Comparison of ENCODE assay signal across 7 mouse cellular contexts in genomic region chr2:181693339-181694280, GRCm38 (mm10). TPM values are rescaled to one million over a fixed set of nuclear protein-coding genes. Genes with fewer than 3 reads are reported as not detected.
DNase-seq lines count a peak whose midpoint lies in the region; ATAC-seq lines count a peak whose summit lies in the region.

Gene Rgs19 (minus strand): TSS chr2:181693977.

- H3K36me3 ChIP-seq in embryonic facial prominence, embryonic 12.5 days = peaks cover 19% of the 10 kb centered on the region
- H3K36me3 ChIP-seq in limb, embryonic 13.5 days = peaks cover 31% of the 10 kb centered on the region
- H3K36me3 ChIP-seq in midbrain, embryonic 15.5 days (replicated peaks) = peaks cover 4% of the 10 kb centered on the region; the same call in 1 of the 2 replicates

- H3K9me3 ChIP-seq in embryonic facial prominence, embryonic 12.5 days = no peaks in the 10 kb centered on the region
- H3K9me3 ChIP-seq in limb, embryonic 13.5 days = no peaks in the 10 kb centered on the region
- H3K9me3 ChIP-seq in midbrain, embryonic 15.5 days = no peaks in the 10 kb centered on the region

- H3K4me2 ChIP-seq in embryonic facial prominence, embryonic 12.5 days (replicated peaks) = peak within 1 kb of the TSS; percentile 92
- H3K4me2 ChIP-seq in limb, embryonic 13.5 days (replicated peaks) = peak within 1 kb of the TSS; percentile 85
- peak within 1 kb of the TSS; percentile 96 for H3K4me2 ChIP-seq in midbrain, embryonic 15.5 days

- H3K4me1 ChIP-seq in embryonic facial prominence, embryonic 12.5 days = peaks cover 14% of the 10 kb centered on the region
- peaks cover 26% of the 10 kb centered on the region for H3K4me1 ChIP-seq in limb, embryonic 13.5 days
- peaks cover 19% of the 10 kb centered on the region for H3K4me1 ChIP-seq in midbrain, embryonic 15.5 days

- peak within 1 kb of the TSS; percentile 55 for H3K27ac ChIP-seq in embryonic facial prominence, embryonic 12.5 days
- H3K27ac ChIP-seq in limb, embryonic 13.5 days = peak within 1 kb of the TSS; percentile 58; the same call in 1 of the 2 replicates
- peak within 1 kb of the TSS; percentile 79 for H3K27ac ChIP-seq in midbrain, embryonic 15.5 days

- peak; percentile 82 for ATAC-seq in embryonic facial prominence, embryonic 12.5 days (ENCODE audit: insufficient number of reproducible peaks, insufficient read depth, low FRiP score, low TSS enrichment)
- ATAC-seq in limb, embryonic 13.5 days (ENCODE audit: low FRiP score, low read depth) = peak; percentile 88
- peak; percentile 88 for ATAC-seq in midbrain, embryonic 15.5 days (replicated peaks)

- under 1% methylated on average over 74 of the region's 75 CpGs for WGBS in embryonic facial prominence, embryonic 12.5 days
- WGBS in limb, embryonic 13.5 days = under 1% methylated on average over 75 of the region's 75 CpGs
- 0% methylated on average over 75 of the region's 75 CpGs for WGBS in midbrain, embryonic 15.5 days

- DNase-seq in adrenal gland, postnatal 10 days = peak; percentile 90
- DNase-seq in heart, adult 11 months = peak; percentile 99
- peak; percentile 81 for DNase-seq in kidney, adult 18-20 months
- peak; percentile 67 to 83 for DNase-seq in spleen, postnatal 10 days (ENCODE audit: low spot score in 2 of 2)

- no peaks in the 10 kb centered on the region for H3K27me3 ChIP-seq in embryonic facial prominence, embryonic 12.5 days
- H3K27me3 ChIP-seq in limb, embryonic 13.5 days = 0 out of 2 replicates have a peak, but pooled peaks cover 13% of the 10 kb centered on the region
- no peaks in the 10 kb centered on the region for H3K27me3 ChIP-seq in midbrain, embryonic 15.5 days (replicated peaks)

- peak within 1 kb of the TSS; percentile 74 for H3K9ac ChIP-seq in embryonic facial prominence, embryonic 12.5 days
- H3K9ac ChIP-seq in limb, embryonic 13.5 days = peak within 1 kb of the TSS; percentile 80
- H3K9ac ChIP-seq in midbrain, embryonic 15.5 days = peak within 1 kb of the TSS; percentile 86

- H3K4me3 ChIP-seq in embryonic facial prominence, embryonic 12.5 days = peak within 1 kb of the TSS; percentile 69
- H3K4me3 ChIP-seq in limb, embryonic 13.5 days = peak within 1 kb of the TSS; percentile 74
- peak within 1 kb of the TSS; percentile 70 for H3K4me3 ChIP-seq in midbrain, embryonic 15.5 days

RNA-seq across cellular contexts. Expression of gene Rgs19, which starts in this region (rescaled TPM):
- total RNA-seq in adrenal gland, postnatal 10 days (2021) = 10 to 100 TPM; 22.4 to 23.7 TPM
- polyA plus RNA-seq in embryonic facial prominence, embryonic 12.5 days (2016; fragmentation: Nextera tagmentation; extraction: Ambion mirVana) = 74.9 and 81.9 TPM in 2 replicates
- 79.0 and 82.0 TPM in 2 replicates for polyA plus RNA-seq in limb, embryonic 13.5 days (2015; fragmentation: Nextera tagmentation; extraction: Ambion mirVana)
- 65.4 and 67.3 TPM in 2 replicates for polyA plus RNA-seq in midbrain, embryonic 15.5 days (2015; fragmentation: Nextera tagmentation; extraction: Ambion mirVana)

Comparison
In these comparisons a context has a peak if more than half of its experiments do, and no peak if none do; other contexts are left out.
1. Peak in every context shown above with its lines: DNase-seq, ATAC-seq, H3K4me3 ChIP-seq and H3K27ac ChIP-seq.